Mouse (Mus musculus): ENCODE measurements around the gene Angpt4. TPM values are rescaled to one million over a fixed set of nuclear protein-coding genes. Genes with fewer than 3 reads are reported as not detected.

The Angpt4 gene
- 1 to 10 TPM in 2 of 4 experiments, under 1 TPM in 2; 0.29 to 1.1 (median 0.89) TPM for total RNA-seq (2022)

DNA sequence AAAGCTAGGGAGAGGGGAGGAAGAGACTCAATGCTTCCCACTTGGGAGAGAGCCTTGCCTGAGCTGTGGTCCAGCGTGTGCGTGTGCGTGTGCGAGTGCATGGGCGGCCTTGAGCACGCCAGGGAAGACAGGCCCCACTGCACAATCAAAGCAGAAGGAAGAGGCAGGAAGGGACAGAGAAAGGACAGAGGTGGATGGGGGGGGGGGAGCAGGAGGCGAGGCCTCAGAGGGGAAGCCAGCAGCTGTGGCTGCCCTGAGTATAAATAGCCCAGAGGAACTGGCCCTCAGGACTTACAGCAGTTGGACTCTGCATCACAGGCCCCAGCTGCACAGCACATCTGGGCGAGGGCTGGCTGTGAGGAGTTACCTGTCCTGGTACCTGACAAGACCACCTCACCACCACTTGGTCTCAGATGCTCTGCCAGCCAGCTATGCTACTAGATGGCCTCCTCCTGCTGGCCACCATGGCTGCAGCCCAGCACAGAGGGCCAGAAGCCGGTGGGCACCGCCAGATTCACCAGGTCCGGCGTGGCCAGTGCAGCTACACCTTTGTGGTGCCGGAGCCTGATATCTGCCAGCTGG lies at the start of gene Angpt4:
Gene Angpt4 (plus strand): TSS at position 292 of the 582 bp plus-strand sequence.
- no peak for DNase-seq

DNA sequence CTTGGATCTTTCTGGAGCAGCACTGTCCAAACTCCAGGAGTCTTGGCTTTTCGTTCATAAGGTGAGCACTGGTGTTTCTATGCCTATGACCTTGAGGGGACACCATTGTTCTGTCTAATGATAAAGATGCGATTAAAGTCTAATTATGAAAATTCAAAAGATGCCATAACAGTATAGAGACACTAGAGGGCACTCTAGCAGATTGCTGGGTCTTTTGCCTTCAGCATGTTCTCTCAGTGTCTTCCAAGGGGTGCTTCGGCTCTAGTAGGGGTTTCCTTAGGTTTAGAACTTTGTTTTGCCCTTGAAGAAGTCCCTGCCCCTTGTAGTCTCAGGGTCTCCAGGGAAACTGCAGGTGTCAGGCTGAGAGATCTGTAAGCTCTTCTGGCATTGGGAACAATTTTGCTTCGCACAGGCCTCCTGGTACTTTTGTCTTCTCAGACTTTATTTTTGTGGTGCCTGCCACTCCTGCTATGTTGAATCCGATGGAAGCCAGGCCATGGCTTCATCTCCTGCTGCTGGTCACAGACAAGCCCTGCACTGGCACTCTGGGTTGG lies 48.7 kb upstream of the Angpt4 start:
- no peak for DNase-seq

DNA sequence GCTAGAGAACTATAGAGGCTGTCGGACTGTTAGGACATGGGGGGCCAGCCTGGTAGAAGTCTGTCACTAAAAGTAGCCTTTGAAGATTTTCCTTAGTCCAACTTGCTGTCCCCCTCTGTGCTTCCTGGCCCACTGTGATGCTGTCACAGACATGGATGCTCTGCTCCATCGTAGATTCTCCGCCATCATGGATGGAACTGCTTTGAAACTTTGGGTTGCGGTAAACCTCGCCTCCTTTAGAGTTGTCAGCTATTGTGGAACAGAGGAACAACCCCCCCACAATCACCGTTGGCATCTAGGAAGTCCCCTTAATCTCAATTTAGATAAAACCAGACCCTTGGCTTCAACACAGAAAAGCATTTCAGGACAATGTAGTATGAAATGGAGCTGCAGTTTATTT lies 46.1 kb upstream of the Angpt4 start:
- DNase-seq, result no peak

DNA sequence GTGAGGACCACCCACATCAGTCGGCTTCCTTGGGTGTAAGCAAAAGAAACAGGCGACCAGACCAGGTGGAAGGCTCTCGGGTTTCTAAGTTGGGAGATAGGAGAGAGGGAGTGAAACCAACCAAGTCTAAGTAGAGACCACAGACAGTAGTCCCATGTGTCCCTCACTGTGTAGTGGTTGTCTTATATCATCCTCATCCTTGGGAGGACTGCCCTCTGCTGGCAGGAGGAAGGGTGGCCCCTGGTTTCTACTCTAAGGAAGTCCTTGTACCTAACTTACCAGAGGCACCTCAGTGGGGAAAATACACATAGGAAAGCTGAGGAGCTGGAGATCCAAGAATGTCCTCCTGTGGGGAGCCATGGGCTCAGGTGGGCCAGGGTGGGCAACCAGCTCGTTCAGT lies 44.5 kb upstream of the Angpt4 start:
- DNase-seq, result peak; percentile 26

DNA sequence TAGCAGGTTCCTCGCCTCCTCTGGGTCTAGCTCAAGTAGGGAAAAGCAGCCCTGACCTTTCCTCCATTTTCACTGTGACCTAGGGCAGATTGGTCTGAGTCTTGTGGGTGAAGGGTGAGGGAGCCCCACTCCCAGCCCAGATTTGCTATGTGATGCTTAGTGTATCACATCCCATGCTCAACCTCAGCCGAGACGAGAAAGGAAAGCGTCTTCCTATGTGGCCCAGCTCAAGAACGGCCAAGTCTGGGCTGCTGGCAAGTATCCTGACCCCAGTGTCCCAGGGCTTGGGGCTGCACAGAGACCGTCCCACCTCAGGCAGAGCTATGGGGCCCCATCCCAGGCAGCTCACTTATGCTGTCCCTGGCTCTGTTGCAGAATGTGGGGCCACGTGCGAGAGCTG lies 42.8 kb upstream of the Angpt4 start:
- DNase-seq, result no peak

DNA sequence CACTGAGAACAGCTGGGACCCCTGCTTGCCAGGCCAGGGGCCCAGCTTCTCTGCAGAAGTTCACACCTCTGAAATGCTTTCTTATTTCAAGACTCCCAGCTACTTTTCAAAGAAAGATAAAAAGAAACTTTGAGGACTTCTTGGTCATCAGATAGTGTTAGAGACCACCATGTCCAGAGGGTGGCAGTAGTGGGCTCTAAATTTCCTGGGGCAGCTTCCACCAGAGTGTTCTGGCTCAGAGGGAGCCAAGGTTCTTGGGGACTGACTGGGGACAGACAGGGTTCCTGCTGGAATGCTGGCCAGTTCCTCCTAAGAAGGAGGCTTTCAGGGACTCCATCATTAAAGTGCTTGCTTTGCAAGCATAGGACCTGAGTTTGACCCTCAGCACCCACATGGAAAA lies 36.5 kb upstream of the Angpt4 start:
- no peak for DNase-seq

DNA sequence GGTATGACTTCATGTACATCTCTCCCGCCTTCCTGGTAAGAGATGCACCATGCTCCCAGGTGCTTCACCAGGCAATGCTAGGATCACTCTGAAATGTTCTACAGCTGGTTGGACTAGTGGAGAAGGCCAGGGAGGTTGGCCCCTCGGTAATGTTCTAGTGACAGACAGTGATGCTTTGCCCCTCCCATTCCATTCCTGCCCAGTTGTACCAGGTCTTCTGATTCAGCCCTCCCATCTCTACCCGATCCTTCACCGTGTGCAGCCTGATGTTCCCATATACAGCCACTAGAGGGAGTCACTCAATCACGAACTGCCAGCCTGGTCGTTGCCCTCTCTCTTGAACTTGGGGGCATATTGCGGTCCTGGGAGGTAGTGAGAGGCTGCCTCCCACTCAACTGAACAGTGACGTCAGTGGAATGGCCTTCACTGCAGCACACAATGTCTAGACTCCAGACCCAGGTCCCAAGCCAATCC lies 35.0 kb upstream of the Angpt4 start:
- peak; percentile 33 for DNase-seq

DNA sequence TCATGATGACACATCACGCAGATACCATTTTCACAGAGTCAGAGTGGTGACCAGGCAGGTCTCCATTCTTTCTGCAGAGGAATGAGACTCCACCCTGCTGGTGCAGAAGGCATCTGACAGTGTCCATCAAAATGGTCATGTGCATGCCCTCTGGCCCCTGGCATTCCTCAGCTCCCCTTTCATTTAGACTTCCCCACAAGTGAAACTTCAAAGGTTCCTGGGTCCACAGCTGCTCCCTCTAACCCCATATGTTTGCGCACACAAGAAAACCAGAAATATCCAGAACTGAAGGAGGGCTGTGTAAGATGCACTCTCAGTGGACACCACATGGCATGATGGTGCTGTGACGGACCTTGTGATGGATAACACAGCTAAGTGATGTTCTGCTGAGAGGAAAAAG lies 32.4 kb upstream of the Angpt4 start:
- DNase-seq, result no peak

DNA sequence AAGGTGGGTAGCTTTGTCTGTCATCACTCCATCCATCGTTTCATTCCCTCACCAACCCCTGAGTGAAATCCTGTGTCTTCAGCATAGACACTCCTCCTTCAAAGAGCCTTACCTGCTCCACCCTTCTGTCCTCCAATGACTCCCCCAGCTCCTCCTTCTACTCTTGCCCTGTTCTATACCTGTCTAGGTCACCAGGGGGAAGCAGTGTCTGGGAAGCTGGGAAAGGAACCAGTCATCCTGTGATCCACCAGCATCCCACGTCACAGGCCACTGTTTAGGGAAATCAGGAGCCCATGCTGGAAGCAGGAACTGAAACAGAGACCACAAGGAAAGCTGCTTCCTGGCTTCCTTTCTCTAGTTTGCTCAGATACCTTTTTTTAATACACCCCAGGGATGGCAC lies 31.2 kb upstream of the Angpt4 start:
- no peak for DNase-seq

DNA sequence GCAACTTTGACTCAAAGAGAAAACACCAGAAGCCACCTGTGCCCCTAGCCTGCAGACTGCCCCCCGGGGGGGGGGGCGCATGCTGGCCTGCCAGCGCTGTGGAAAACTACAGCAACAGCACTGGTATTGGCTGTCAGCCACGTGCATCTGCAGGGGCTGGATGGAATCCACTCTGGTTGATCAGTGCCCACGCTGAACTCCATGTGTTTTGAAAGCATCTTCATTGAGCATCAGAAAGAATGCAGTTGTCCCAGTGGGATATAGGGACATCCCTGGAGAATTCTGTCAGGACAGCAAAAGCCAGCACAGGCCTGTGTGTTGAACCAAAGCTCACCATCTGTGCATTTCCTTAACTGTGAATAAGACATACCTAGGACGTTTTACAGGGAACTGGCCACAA lies 20.0 kb upstream of the Angpt4 start:
- DNase-seq, result no peak

DNA sequence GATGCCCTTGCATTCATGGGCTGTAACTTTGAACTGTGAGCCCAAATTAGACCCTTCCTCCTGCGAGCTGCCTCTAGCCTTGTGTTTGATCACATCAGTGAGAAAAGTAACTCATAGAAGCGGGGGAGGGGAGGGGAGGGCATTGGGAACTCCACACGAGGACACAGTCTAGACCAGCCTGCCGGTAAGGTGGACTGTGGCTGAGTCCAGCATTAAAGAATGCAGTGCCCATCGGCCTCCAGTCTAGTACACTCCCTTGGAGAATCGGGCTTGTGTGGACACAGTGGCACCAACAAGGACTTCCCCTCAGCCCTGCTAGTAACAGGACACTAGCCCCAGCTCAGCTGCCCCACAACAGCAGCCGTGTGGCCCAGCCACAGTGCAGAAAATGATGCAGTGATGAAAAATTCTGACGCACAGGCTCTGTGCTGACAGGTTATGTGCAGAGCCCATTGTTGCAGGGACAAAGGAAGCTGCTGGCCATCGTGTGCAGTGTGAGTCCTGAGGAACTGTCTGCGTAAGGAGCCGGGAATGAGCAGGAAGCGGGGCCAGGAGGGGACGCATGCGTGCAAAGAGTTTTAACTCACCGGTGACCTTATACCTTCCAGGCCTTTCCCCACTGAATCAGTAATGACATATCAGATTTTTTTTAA lies 17.8 kb upstream of the Angpt4 start:
- no peak for DNase-seq

DNA sequence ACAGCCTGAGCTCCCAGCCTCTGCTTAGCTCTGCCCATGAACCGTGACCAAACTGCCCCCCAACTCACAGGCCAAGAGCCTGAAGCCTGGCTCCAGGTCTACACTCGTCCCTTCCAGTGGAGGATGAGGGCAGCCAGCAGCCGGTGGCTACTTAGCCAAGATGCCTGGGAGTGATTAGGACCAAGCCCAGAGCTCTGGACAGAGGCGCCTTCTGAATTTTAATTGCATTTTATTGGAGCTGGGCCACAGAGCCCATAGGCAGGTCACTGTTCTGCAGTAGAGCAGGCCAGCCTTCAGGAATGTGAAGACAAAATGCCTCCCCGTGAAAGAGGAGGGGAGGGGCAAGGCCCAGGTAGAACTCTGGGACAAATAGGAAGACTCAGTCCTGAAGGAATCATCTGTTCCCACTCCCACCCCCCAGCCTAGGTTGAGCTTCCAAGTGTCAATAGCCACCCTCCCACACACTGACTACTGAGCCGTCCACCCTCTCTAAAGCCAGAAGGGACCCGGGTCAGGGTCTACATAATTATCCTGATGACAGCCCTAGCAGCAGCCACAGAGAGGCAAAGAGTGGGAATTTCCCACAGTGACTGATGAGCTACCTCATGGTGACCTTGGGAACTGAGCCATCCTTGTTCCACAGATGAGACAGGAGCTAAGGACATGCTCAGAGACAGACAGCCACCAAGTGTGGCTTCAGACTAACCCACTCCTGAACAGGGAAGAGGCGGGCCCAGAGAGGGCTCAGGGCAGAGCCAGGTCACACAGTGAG lies 16.6 kb upstream of the Angpt4 start:
- DNase-seq, result no peak

DNA sequence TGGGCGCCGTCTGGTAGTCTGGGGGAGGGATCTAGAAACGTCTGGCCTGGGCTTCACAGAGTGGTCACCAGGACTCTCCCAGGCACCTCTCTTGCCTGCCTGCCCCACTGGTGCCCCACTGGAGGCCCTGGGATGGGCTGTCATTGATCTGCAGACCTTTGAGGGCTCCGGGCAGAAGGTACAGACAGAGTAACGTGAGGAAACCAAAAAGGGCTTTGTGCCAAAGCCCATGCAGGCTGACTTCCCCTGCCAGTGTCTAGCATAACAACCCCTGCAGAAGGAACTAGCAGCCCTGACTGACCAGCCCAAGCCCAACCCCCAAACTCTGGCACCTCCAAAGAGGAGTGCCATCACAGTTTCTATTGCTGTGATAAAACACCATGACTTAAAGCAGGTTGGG lies 15.1 kb upstream of the Angpt4 start:
- DNase-seq, result no peak

DNA sequence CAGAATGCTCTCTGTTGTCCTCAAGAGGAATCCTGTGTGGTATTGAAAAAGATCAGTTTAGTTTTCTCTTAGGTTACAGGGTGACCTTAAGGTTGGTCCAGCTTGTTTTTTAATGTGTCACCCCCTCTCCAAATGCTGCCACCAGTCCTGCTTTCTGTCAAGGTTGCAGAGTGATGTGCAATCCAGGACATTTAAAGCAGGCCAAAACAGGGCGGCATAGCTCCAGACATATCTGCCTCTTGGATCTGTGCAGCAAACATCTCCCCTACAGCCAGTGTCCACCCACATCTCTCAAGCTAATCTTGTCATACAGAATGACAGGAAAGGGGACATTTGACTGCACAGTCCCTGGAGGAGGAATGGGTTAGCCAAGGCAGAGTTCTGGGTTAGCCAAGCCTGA lies 12.9 kb upstream of the Angpt4 start:
- no peak for DNase-seq

DNA sequence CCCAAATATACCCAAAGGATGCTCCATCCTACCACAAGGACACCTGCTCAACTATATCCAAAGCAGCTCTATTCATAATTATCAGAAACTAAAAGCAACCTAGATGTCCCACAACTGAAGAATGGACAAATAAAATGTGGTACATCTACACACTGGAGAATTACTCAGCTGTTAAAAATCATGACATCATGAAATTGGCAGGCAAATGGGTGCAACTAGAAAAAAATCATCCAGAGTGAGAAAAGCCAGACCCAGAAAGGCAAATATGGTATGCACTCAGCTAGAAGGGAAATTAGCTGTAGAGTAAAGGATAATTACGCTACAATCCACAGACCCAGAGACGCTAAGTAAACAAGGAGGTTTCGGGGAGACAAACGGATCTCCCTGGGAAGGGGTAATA lies 10.2 kb upstream of the Angpt4 start:
- DNase-seq, result no peak

DNA sequence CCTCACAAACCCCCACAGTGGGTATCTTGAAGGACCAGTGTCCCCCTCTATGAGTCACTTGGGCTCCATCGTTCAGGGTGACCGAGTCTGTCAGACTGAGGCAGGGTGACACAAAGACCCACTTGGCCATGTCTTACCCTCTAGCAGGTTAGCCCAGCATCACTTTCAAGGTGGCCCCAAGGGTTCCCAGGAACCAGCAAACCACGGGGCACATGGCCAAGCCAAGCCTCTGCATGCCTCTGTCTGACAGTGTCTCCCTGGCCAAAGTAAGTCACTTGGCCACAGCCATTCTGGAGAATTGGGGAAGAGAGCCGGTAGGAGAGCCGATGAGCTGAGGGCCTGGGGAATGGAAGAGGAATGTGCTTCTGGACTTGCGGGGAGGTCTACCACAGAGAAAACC lies 7.7 kb upstream of the Angpt4 start:
- no peak for DNase-seq

DNA sequence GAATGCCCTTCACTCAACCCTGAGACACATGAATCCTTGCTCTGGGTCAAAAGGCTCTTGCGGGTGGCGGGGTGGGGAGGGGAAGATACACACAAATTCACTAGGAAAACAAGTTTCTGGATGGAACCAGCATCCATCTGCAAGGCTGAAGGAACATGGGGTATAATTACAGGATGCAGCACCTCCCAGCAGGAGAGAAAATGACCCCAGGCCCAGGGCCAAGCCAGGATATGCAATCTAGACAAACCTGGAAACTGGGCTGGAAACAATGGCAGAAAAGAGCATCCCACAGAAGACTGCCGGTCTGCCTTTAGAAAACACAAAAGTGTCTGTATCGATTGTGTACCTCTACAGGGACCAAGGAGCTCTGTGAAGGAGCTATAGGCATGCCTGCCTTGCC lies 7.1 kb upstream of the Angpt4 start:
- DNase-seq, result no peak

DNA sequence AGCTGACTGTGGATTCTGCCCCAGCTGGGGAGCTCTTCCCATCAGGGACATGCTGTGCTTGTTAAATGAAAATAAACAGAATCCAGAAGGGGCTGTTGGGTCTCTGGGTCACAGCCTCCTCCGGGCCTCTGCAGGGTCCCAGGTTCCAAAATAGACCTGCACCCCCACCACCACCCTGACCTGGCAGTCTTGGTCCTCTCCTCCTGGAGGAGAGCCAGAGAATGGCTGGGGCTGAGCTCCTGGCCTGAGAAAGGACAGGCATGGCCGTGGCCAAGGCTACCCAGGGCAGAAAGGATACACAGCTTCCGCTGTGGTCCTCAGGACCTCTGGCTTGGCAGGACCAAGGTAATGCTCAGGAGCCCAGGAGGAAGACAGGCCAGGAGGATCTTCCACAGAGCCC lies 6.4 kb upstream of the Angpt4 start:
- DNase-seq, result no peak

DNA sequence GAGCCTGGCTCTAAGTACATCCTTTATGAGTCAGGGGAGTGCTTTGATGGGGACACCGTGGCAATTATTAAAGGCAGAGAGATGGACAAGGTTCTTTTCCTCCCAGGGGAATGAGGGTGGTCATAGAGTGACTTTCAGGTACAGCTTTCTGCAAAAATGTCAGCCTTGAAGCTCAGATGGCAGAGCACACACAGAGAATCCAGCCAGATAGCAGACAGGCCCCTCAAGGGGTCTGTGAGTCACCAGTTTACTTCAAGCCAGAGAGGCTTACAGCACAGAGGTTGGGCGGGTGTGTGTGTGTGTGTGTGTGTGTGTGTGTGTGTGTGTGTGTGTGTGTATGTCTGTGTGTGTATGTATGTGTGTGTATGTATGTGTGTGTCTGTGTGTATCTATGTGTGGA lies 4.0 kb upstream of the Angpt4 start:
- DNase-seq, result no peak

DNA sequence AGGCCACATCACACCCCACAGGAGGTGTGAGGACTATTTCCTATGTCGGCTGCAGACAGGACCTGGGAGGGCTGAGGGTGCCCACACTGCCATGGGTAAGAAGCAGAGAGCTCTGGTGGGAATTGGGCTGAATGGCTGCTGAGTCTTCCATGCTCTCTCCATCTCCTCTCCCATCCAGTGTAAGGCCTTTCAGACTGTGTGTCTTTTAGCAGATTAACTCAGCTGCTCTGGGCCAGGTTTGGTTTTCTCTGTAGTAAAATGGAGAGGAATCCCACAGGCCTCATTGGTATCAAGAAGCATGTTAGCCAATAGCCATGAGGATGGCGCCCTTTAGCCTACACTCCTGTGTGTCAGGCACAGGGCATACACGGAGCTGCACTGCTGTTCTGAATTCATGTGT lies 1.6 kb upstream of the Angpt4 start:
- no peak for DNase-seq

DNA sequence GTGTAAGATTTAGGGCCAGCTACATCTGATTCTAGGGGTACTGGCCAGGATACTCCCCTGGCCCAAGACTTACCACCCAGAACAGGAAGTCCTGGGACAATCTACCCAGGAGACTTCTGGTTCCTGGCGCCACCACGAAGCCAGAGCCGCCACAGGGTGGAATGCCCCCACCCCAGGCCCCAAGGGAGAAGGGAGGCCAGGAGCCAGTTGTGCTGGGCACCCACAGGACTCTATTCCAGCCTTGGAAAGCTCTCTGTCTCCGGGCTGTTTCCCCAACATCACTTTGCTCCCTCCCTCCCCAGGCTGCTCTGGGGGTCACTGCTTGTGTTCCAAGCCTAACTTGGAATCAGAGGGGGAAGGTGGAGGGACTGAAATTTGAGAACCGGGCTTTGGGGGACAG lies 512 bp upstream of the Angpt4 start:
- no peak for DNase-seq

DNA sequence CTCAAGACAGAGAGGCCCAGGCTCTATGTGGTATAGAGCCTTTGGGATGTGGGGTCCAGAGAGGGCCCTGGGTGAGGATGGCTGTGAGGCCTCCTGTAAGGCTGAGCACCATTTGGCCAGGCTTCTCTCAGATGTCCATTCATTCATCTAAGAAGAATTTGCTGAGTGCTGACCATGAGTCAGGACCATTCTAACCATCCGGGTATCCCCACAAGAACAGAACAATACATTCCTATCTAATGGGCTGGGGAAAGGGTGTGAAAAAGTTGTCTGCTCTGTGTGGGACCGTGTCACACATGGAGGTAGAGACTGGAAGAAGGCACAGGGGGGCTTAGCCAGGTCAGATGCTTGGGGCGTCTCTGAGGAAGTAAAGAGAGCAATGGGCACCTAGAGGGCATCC lies 741 bp downstream of the Angpt4 start:
- no peak for DNase-seq

DNA sequence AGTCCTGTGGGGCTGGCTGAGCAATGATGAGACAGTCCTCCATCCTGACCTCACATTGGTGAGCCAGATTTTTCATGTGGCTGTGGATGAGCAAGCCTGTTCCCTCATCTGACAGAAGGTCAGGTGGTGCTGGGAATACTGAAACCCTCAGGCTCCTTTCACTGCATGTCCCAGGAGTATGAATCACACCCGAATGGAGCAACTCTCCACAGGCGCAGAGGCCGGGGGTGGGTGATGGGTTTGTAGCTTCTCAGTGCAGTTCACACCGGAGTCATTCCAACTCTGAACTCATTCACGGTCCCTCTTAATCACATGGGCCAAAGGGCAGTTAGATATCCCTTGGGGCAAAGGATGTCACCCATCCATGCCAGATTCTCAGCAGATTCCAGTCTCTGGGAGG lies 3.1 kb downstream of the Angpt4 start:
- peak; percentile 39 for DNase-seq

DNA sequence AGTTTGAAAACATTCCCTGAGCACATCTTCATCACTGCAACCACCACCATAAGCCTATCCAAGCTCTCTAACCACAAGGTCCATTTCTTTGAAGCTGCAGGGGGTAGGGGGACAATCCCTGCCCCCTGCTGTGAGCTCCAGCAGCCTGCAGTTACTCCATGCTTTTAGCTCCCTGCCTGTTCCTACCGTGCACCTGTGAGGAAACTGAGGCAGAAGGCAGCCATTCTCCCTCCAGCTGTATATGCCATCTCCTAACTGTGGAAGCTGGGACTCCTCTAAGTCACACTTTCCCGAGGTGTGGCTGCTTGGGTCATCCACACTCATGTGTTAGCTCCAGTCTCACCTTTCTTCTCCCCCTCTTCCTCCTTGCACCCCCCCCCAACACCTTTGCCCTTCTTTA lies 4.1 kb downstream of the Angpt4 start:
- no peak for DNase-seq

Data from adrenal gland, adult 8-10 months (tissue).